Mouse (Mus musculus): ENCODE measurements at regions not wholly inside any gene's neighbourhood (a gene's known extent, or its start where the extent isn't known, plus 50 kb on each side); places are given as distances from the start of the nearest gene placed in this dataset.
A peak's percentile ranks its signal among the peaks of the same experiment; 100 is the strongest.

DNA sequence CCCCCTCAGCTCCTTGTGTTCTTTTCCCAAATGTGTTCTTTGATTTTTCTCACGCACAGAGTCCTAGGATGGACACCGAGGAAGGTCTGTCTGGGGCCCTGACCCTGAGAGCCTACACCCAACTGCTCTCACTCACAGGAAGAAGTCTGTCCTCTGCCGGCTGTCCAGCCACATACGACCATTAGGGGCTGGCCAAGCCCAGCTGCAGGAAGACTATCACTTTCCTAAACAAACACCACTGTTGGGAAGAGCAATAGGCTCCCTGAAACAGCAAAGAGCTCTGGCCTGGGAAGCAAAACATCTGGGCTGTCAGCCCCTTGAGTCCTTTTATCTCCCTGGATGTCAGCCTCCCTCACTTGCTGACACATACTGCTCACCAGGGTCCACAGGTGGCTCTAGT lies 224.8 kb upstream of the Far2 start:
- Histone ChIP-seq H3K4me2 (ENCODE audit: low read length) (no peak overlapping the region), H3K9ac (ENCODE audit: low read length) (no peak overlapping the region), H3K4me1 (ENCODE audit: control insufficient read depth, insufficient read depth, low read length) (peaks cover 3% of the 10 kb centered on the region; the same call in 1 of the 2 replicates), H3K36me3 (ENCODE audit: control insufficient read depth, insufficient read depth, low read length) (no peaks in the 10 kb centered on the region), H3K27me3 (replicated peaks; ENCODE audit: control insufficient read depth, insufficient read depth, low read length) (no peaks in the 10 kb centered on the region), H3K9me3 (replicated peaks; ENCODE audit: control insufficient read depth, low read length) (no peaks in the 10 kb centered on the region), H3K27ac (ENCODE audit: low read depth, low read length) (no peak overlapping the region), H3K4me3 (ENCODE audit: low read depth, low read length) (no peak overlapping the region)
- DNase-seq (ENCODE audit: low spot score), result no peak
- ATAC-seq, result no peak
- WGBS, result 74% methylated on average over 4 of the region's 4 CpGs

DNA sequence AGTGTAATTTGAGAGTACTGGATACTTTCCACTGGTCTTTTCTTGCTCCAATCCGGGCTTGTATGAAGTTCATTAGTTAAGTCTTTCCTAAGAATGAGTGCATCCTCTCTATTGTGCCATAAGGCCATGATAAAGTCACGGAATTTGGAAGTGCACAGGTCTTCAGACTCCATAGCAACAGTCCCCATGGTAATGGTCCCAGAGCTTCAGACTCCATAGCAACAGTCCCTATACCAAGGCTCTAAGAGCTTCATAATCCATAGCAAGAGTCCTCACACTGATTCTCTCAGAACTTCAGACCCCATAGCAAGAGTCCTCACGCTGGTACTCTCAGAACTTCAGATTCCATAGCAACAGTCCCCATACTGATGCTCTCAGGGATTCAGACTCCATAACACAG lies 214.5 kb upstream of the Far2 start:
- H3K4me2 ChIP-seq (ENCODE audit: low read length), result no peak overlapping the region

DNA sequence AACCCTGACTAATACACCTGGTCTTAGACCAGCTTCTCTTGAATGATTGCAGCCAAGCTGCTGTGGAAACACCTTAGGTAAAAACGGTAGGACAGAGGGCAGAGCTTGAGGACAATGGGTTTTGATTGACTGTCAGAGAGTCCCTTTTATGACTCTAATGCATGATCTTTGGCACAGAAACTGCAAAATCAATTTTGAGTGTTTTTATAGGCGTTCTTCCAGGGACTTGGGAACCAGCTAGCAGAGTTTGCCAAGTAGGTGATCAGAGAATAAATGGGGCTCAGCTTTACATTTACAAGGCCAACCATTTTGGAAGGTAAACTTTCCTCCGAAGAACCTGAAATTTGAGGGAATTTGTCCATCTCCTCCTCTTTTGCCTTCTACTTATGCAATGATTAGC lies 213.6 kb upstream of the Far2 start:
- ATAC-seq (no peak), DNase-seq (ENCODE audit: low spot score) (no peak)
- Histone ChIP-seq H3K4me3 (ENCODE audit: low read depth, low read length) (no peak overlapping the region), H3K4me1 (ENCODE audit: control insufficient read depth, insufficient read depth, low read length) (no peaks in the 10 kb centered on the region), H3K36me3 (ENCODE audit: control insufficient read depth, insufficient read depth, low read length) (no peaks in the 10 kb centered on the region), H3K4me2 (ENCODE audit: low read length) (no peak overlapping the region), H3K9ac (ENCODE audit: low read length) (no peak overlapping the region), H3K9me3 (replicated peaks; ENCODE audit: control insufficient read depth, low read length) (no peaks in the 10 kb centered on the region), H3K27ac (ENCODE audit: low read depth, low read length) (no peak overlapping the region), H3K27me3 (replicated peaks; ENCODE audit: control insufficient read depth, insufficient read depth, low read length) (no peaks in the 10 kb centered on the region)
- 75% methylated on average over 3 of the region's 3 CpGs for WGBS

More for the DNA sequence above, 214.5 kb upstream of the Far2 start:
- no peak overlapping the region for H3K4me3 ChIP-seq (ENCODE audit: low read depth, low read length)
- DNase-seq (ENCODE audit: low spot score) (no peak), ATAC-seq (no peak)
- H3K27ac ChIP-seq (ENCODE audit: low read depth, low read length), result no peak overlapping the region
- WGBS, result 79% methylated on average over 3 of the region's 3 CpGs
- no peaks in the 10 kb centered on the region for H3K27me3 ChIP-seq (replicated peaks; ENCODE audit: control insufficient read depth, insufficient read depth, low read length)
- H3K9ac ChIP-seq (ENCODE audit: low read length), result no peak overlapping the region
- H3K36me3 ChIP-seq (ENCODE audit: control insufficient read depth, insufficient read depth, low read length), result no peaks in the 10 kb centered on the region
- no peaks in the 10 kb centered on the region for H3K4me1 ChIP-seq (ENCODE audit: control insufficient read depth, insufficient read depth, low read length)
- H3K9me3 ChIP-seq (replicated peaks; ENCODE audit: control insufficient read depth, low read length), result no peaks in the 10 kb centered on the region

DNA sequence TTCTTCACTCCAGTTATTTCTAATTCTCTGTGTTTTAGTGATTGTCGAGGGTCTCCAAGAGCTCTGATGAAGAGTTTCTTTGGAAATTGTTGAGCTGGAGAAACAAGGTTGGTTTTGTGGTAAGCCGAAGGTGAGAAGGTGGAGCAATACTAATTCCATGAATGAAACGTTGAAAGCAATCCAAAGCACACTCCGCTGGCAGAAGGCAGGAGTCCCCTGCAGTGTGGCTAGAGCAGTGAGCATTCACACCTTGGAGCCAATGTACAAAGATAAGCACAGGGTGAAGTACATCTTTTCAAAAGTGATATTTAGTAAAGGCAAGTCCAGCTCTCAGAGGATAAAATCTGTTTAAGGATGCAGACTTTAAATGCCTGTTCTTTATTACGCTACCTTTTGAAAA lies 208.2 kb upstream of the Far2 start:
- no peaks in the 10 kb centered on the region for H3K27me3 ChIP-seq (replicated peaks; ENCODE audit: control insufficient read depth, insufficient read depth, low read length)
- no peak overlapping the region for H3K27ac ChIP-seq (ENCODE audit: low read depth, low read length)
- DNase-seq (ENCODE audit: low spot score) (no peak), ATAC-seq (no peak)
- H3K4me3 ChIP-seq (ENCODE audit: low read depth, low read length), result no peak overlapping the region
- H3K9ac ChIP-seq (ENCODE audit: low read length), result no peak overlapping the region
- no peaks in the 10 kb centered on the region for H3K9me3 ChIP-seq (replicated peaks; ENCODE audit: control insufficient read depth, low read length)
- H3K4me1 ChIP-seq (ENCODE audit: control insufficient read depth, insufficient read depth, low read length), result no peaks in the 10 kb centered on the region
- H3K4me2 ChIP-seq (ENCODE audit: low read length), result no peak overlapping the region
- no peaks in the 10 kb centered on the region for H3K36me3 ChIP-seq (ENCODE audit: control insufficient read depth, insufficient read depth, low read length)
- 76% methylated on average over 5 of the region's 5 CpGs for WGBS

DNA sequence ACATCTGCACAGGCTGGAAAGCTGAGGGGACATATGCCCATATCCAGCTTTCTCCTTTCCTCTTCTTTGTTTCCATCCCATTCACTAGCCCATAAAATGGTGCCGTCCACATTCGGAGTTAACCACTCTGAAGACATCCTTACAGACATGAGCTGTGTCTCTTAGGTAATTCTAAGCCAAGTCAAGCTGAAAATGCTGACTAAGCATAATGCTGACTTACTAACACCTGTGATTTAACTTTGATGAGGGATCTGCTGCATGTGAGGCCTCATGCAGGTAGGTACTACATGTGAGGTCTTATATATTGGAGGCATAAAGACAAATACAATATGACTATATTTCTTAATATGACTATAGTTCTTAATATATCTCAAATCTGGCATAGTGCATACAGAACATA lies 197.1 kb upstream of the Far2 start:
- ATAC-seq (no peak), DNase-seq (ENCODE audit: low spot score) (no peak)
- Histone ChIP-seq H3K27ac (ENCODE audit: low read depth, low read length) (no peak overlapping the region), H3K9me3 (replicated peaks; ENCODE audit: control insufficient read depth, low read length) (no peaks in the 10 kb centered on the region), H3K36me3 (ENCODE audit: control insufficient read depth, insufficient read depth, low read length) (no peaks in the 10 kb centered on the region), H3K27me3 (replicated peaks; ENCODE audit: control insufficient read depth, insufficient read depth, low read length) (no peaks in the 10 kb centered on the region), H3K4me2 (ENCODE audit: low read length) (no peak overlapping the region), H3K4me1 (ENCODE audit: control insufficient read depth, insufficient read depth, low read length) (no peaks in the 10 kb centered on the region), H3K9ac (ENCODE audit: low read length) (no peak overlapping the region), H3K4me3 (ENCODE audit: low read depth, low read length) (no peak overlapping the region)
- 100% methylated on average over 2 of the region's 2 CpGs for WGBS

DNA sequence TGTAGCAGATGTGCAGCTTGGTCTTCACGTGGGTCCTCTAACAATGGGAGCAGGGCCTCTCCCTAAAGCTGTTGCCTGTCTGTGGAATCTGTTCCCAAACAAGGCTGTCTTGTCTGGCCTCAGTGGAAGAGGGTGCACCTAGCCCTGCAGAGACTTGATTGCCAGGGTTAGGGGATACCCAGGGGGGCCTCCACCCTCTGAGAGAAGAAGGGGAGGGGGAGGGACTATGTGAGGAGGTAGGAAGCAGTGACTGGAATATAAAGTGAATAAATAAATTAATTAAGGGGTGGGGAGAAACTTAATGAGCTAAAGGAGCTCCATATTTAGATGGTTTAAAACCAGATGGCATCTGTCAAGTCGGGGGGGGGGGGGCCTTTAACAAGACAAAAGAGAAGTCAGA lies 185.9 kb upstream of the Far2 start:
- Histone ChIP-seq H3K27me3 (replicated peaks; ENCODE audit: control insufficient read depth, insufficient read depth, low read length) (no peaks in the 10 kb centered on the region), H3K9ac (ENCODE audit: low read length) (no peak overlapping the region), H3K4me3 (ENCODE audit: low read depth, low read length) (no peak overlapping the region), H3K4me2 (ENCODE audit: low read length) (no peak overlapping the region), H3K27ac (ENCODE audit: low read depth, low read length) (no peak overlapping the region), H3K4me1 (ENCODE audit: control insufficient read depth, insufficient read depth, low read length) (no peaks in the 10 kb centered on the region), H3K36me3 (ENCODE audit: control insufficient read depth, insufficient read depth, low read length) (no peaks in the 10 kb centered on the region), H3K9me3 (replicated peaks; ENCODE audit: control insufficient read depth, low read length) (no peaks in the 10 kb centered on the region)
- peak; percentile 87 for ATAC-seq
- DNase-seq (ENCODE audit: low spot score), result peak; percentile 17
- 41% methylated on average over 2 of the region's 2 CpGs for WGBS

DNA sequence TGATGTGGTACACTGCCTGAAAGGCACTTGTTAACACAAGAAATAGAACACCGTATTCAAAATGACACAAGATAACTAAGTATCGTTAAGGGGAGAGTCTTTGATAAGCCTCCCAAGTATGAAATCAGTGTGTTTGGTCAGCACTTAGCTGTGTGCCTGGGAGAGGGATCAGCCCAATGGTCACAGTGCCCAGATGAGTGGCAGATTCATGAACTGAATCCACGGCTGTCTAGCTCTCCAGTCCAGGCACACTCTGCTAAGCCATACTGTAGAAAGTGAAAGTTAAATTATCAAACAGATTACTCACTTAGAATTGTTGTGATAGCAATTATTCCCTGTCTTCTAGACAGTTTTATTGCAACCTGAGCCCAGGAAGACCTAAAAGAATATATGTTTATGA lies 176.0 kb upstream of the Far2 start:
- Histone ChIP-seq H3K9ac (ENCODE audit: low read length) (no peak overlapping the region), H3K4me3 (ENCODE audit: low read depth, low read length) (no peak overlapping the region), H3K27ac (ENCODE audit: low read depth, low read length) (no peak overlapping the region), H3K9me3 (replicated peaks; ENCODE audit: control insufficient read depth, low read length) (no peaks in the 10 kb centered on the region), H3K36me3 (ENCODE audit: control insufficient read depth, insufficient read depth, low read length) (no peaks in the 10 kb centered on the region), H3K4me2 (ENCODE audit: low read length) (no peak overlapping the region), H3K27me3 (replicated peaks; ENCODE audit: control insufficient read depth, insufficient read depth, low read length) (no peaks in the 10 kb centered on the region), H3K4me1 (ENCODE audit: control insufficient read depth, insufficient read depth, low read length) (no peaks in the 10 kb centered on the region)
- ATAC-seq (no peak), DNase-seq (ENCODE audit: low spot score) (no peak)
- 76% methylated on average over 3 of the region's 3 CpGs for WGBS

DNA sequence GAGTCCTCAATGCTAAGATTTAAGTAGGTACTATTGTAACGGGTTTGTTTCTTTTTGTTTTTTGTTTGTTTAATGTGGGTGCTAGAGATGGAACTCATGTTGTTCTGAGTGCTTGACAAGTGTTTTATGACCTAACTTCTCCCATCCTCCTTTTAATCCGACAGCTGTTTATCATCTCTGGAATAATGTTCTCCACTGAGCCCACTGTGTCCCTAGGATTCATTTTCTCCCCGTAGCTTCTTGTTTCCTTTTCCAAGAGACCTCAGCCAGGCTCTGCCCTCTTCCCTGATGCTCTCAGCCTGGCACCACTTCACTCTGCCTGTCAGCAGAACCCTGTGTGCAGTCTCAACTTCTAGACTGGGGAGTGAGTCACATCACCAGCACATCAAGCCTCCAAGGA lies 173.9 kb upstream of the Far2 start:
- Histone ChIP-seq H3K9me3 (replicated peaks; ENCODE audit: control insufficient read depth, low read length) (no peaks in the 10 kb centered on the region), H3K4me3 (ENCODE audit: low read depth, low read length) (no peak overlapping the region), H3K4me2 (ENCODE audit: low read length) (no peak overlapping the region), H3K27me3 (replicated peaks; ENCODE audit: control insufficient read depth, insufficient read depth, low read length) (no peaks in the 10 kb centered on the region), H3K36me3 (ENCODE audit: control insufficient read depth, insufficient read depth, low read length) (no peaks in the 10 kb centered on the region), H3K27ac (ENCODE audit: low read depth, low read length) (no peak overlapping the region), H3K9ac (ENCODE audit: low read length) (no peak overlapping the region), H3K4me1 (ENCODE audit: control insufficient read depth, insufficient read depth, low read length) (no peaks in the 10 kb centered on the region)
- ATAC-seq (no peak), DNase-seq (ENCODE audit: low spot score) (no peak)
- WGBS, result 86% methylated on average over 3 of the region's 3 CpGs

DNA sequence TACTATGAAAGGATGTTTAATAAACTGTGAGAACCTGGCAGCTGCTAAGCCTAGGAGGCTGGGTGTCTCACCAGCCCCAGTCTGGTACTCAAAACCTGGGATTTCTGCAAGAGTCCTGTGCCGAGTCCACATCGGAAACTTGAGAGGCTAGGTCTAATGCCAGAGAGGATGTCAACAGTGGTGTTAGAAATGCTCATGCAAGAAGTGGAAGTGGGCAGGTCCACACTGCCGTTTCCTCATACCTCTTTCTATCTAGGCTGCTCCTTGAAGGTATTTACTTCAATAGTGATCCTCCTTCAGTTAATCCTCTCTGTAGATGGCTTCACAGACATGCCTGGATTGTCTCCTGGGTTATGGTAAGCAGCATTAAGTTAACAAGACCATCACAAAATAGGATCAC lies 168.6 kb upstream of the Far2 start:
- Histone ChIP-seq H3K9ac (ENCODE audit: low read length) (no peak overlapping the region), H3K4me1 (ENCODE audit: control insufficient read depth, insufficient read depth, low read length) (no peaks in the 10 kb centered on the region), H3K36me3 (ENCODE audit: control insufficient read depth, insufficient read depth, low read length) (no peaks in the 10 kb centered on the region), H3K27ac (ENCODE audit: low read depth, low read length) (no peak overlapping the region), H3K27me3 (replicated peaks; ENCODE audit: control insufficient read depth, insufficient read depth, low read length) (no peaks in the 10 kb centered on the region), H3K9me3 (replicated peaks; ENCODE audit: control insufficient read depth, low read length) (no peaks in the 10 kb centered on the region), H3K4me2 (ENCODE audit: low read length) (no peak overlapping the region), H3K4me3 (ENCODE audit: low read depth, low read length) (no peak overlapping the region)
- WGBS, result 91% methylated on average over 3 of the region's 3 CpGs
- DNase-seq (ENCODE audit: low spot score), result no peak
- no peak for ATAC-seq

DNA sequence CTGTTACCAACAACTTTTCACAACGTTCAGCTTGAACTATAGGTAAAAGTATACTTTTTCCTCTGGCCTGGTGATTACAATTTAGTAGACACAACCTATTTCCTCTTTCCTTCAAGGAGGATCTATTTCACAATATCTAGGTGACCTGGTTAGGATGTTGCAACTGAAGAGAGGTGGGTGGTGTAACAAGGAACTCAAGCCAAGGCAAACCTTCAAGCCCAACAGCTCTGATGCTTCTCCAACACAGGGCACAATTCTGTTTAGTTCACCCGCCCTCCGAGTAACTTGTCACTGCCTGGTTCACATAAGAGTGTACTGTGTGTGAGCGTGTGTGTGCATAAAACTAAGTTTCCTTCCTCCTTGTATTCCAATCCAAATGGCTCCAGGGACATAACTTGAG lies 161.2 kb upstream of the Far2 start:
- Histone ChIP-seq H3K4me3 (ENCODE audit: low read depth, low read length) (no peak overlapping the region), H3K27ac (ENCODE audit: low read depth, low read length) (no peak overlapping the region), H3K9me3 (replicated peaks; ENCODE audit: control insufficient read depth, low read length) (no peaks in the 10 kb centered on the region), H3K27me3 (replicated peaks; ENCODE audit: control insufficient read depth, insufficient read depth, low read length) (no peaks in the 10 kb centered on the region), H3K4me1 (ENCODE audit: control insufficient read depth, insufficient read depth, low read length) (no peaks in the 10 kb centered on the region), H3K4me2 (ENCODE audit: low read length) (no peak overlapping the region), H3K36me3 (ENCODE audit: control insufficient read depth, insufficient read depth, low read length) (no peaks in the 10 kb centered on the region), H3K9ac (ENCODE audit: low read length) (no peak overlapping the region)
- no peak for ATAC-seq
- WGBS, result 88% methylated on average over 4 of the region's 4 CpGs
- DNase-seq (ENCODE audit: low spot score), result no peak

Data from forebrain, embryonic 14.5 days (tissue).